Mouse (Mus musculus): ENCODE measurements at regions not wholly inside any gene's neighbourhood (a gene's known extent, or its start where the extent isn't known, plus 50 kb on each side); places are given as distances from the start of the nearest gene placed in this dataset.

DNA sequence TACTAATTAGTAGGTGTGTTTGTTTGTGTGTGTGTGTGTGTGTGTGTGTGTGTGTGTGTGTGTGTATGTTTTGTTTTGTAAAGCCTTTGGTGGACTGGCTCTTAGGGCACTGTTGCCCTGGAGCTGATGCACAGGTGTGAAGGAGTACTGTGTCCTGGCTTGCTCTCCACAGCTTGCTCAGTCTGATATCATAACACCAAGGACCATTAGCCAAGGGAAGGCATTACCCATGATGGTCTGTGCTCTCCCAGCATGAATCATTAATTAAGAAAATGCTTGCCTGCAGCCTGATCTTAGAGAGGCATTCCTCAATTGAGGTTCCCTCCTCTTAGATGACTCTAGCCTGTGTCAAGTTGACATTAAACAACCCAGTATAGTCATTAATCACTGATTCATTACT lies 54.7 kb downstream of the Spry2 start:
- no peak for DNase-seq

- DNase-seq = no peak
These were observed 59.1 kb downstream of the Spry2 start for GRCm38 (mm10) chr14:105837533-105837932.

- DNase-seq = no peak
These were observed 65.9 kb downstream of the Spry2 start for GRCm38 (mm10) chr14:105830701-105831100.

GRCm38 (mm10) chr14:105830301-105830700 lies 66.3 kb downstream of the Spry2 start:
- no peak for DNase-seq

- DNase-seq = no peak
These were observed 73.5 kb downstream of the Spry2 start for GRCm38 (mm10) chr14:105823129-105823528.

DNA sequence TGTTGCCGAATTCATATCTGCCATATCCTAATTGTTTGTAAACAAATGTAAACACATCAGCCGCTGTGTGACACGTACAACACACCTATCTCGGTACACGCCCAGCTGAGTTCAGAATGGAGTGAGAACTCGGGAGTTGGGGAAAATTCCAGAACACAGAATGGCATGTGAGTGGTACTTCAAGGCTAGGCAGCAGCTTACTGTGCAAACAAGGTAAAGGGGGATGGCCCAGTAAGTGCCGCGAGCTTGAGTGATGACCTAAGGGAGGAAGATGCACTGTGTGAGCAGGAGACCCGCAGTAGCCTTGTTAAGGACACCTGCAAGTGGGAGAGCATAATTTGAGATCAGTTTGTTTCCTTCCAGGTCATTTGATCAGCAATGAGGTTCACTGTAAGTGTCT lies 74.0 kb downstream of the Spry2 start:
- no peak for DNase-seq

- no peak for DNase-seq
These were observed 77.1 kb downstream of the Spry2 start for GRCm38 (mm10) chr14:105819534-105819933.

DNA sequence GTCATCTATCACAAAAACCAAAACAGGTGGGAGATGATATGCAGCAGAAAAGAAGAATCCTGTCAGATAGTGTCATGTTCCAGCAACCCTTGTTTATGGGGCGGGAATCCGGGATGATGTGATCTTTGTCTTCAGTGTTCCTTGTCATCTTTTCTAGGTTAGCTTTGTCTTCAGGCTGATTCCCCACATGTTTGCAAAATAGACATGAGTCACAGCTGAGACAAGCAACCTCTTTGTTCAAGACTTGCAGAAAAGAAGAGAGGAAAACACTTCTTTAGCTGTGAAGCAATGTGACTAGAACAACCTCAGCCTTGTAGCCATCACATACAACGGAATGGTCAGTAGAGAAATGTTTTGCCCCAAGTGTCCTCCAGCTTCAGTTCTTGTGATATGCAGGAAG lies 77.8 kb downstream of the Spry2 start:
- DNase-seq = no peak

DNA sequence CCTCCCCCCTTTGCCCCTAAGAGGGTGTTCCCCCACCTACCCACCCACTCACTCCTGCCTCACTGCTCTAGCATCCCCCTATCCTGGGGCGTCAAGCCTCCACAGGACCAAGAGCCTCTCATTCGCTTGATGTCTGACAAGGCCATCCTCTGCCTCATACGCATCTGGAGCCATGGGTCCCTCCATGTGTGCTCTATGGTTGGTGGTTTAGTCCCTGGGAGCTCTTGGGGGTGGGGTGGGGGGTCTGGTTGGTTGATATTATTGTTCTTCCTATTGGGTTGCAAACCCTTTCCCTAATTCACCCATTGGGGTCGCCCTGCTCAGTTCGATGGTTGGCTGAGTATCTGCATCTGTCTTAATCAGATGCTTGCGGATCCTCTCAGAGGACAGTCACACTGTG lies 79.1 kb downstream of the Spry2 start:
- no peak for DNase-seq

DNA sequence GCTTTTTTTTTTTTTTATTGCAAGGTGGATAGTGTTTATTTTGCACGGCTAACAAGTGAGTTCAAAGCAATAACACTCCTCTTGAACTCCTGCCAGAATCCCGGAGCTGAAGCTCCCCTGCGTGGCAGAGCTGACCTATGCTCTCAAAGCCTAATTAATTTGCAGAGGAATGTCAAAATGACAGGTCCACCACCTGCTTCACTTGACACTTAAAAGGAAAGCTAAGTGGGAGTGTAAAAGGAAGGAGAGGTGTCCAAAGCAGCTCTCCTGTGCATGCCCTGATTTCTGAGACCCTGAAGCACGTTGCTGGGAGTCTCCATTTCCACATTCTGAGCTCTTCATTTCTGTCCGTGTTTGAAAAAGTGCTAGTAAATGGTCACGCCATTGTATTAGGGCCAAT lies 80.8 kb downstream of the Spry2 start:
- DNase-seq = no peak

DNA sequence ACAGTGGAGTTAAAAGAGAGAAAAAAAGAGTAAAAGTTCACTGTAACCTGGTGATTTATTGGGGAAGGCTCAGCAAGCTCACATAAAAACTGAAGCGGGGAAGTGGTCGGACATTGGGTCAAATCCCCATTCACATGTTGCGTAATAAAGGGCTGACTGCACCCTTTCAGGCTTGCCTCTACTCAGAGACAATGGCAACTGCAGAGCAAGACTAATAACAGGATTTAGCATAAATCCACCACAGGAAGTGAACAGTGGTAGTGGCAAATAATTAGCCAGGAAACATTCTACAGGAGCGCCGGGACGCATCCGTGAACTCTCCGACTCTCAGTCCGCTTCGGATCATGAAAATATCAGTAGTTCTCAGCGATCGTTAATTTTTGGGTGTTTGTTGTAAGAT lies 81.3 kb downstream of the Spry2 start:
- no peak for DNase-seq

DNA sequence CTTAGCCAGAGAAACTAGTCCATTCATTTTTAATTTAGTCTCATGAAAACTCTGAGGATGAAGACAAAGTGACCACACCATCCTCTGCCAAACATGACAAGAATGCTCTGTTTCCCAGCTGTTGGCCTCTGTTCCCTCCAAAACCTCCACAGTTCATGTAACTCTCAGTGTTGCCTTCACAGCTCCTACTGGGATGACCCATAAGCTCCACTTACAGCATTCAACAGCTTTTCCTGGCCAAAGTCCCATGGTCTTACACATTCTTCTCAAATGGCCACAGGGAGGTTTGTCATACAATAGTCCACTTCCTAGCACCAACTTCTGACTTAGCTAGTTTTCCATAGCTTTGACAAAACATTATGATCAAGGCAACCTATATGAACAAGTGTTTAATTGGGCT lies 83.0 kb downstream of the Spry2 start:
- DNase-seq = no peak

DNA sequence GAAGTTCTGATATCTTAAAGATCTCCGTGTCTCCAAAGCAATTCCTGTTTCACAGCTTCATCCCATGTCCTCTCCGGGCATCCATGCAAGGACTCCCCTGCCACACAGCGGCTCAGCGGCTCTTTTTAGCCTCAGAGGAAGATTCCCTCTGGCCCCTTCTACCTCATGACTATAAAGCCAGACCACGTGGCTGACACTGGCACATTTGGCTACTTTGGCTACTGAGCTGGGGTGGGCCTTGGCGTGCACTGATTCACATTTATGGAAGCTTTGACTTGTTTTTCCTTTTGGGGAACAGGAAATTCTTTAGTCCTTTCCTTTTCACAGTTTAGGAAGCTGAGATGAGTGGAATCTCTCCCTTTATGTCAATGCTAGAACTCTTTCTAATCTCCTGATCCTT lies 83.5 kb downstream of the Spry2 start:
- DNase-seq = no peak

- DNase-seq = no peak
These were observed 90.9 kb downstream of the Spry2 start for GRCm38 (mm10) chr14:105805762-105806161.

DNA sequence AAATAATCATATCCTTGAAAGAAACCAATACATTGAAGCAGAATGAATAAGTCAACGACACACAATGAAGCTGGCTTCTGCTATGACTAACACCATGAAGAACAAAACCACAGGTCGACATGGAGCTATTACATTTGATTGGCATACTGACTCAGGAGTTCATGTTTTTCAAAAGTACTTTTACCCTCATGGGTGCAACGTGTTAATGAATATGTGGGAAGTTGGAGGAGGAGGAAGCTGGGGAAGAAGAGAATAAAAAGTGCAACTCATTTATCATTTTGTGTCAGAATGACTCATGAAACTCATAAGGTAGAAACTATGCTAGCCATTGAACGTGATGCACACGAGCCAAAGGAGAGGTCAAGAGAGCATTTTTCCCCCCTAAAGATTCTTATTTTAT lies 91.3 kb downstream of the Spry2 start:
- DNase-seq = no peak

- DNase-seq = no peak
These were observed 91.9 kb downstream of the Spry2 start for GRCm38 (mm10) chr14:105804761-105805160.

DNA sequence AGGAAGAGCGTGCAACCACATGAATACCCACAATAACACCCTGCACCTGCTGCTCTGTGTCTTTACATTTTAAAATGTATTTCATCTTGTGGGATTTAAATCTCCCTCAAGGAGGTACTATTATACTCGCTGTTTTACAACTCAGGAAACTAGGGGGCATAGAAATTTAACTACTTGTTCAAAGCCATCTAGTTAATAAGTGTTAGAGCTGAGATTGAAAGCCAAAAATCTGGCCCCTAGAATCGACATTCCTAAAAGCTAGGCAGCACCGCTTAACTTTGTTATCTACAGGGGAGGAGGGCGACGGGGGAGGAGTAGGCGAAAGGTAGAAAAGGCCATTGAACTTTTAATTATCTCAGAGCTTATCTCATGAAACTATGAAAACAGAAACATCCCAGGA lies 93.3 kb downstream of the Spry2 start:
- DNase-seq = no peak

DNA sequence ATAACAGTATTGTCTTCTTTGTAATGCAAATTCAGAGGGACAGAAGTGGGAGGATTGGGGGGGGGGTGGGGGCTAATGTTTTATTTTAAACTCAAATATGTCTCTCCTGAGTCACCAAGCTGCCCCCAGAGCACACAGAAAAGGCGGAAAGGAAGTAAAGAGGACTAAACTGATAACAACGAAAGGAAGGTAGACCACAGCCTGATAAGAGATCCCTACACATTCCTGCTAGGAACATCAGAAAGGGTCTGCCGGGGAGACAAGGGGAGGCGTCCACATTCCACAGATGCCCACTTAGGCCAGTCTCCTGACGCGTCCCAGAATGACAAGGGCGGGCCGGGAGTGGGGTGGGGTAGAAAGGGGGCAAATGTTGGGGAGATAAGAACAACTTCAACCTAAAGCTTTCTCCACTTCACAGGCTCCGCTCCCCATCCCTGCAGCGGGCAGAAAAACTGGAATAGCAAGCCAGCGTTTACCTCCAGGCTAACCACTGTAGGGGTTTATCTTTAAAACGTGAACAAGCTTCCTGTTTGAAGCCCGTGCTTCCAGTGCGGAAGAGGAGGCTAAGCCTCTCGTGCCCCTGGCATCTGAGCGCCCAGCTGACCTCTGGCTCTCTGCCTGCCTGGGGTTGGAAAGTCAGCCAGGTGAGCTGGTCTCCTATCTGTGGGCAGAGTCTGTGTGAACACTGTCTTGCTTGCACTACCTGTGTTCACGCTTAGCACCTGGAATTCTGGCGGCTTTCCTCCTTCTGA lies 93.9 kb downstream of the Spry2 start:
- DNase-seq = peak; percentile 4

- DNase-seq = no peak
These were observed 96.3 kb downstream of the Spry2 start for GRCm38 (mm10) chr14:105800142-105800925.

- no peak for DNase-seq
These were observed 97.2 kb downstream of the Spry2 start for GRCm38 (mm10) chr14:105799401-105799861.

GRCm38 (mm10) chr14:105793010-105793702 lies 103.5 kb downstream of the Spry2 start:
- no peak for DNase-seq

GRCm38 (mm10) chr14:105790441-105790840 lies 106.2 kb downstream of the Spry2 start:
- no peak for DNase-seq

- DNase-seq = no peak
These were observed 113.2 kb downstream of the Spry2 start for GRCm38 (mm10) chr14:105783428-105783827.

- DNase-seq = no peak
These were observed 116.9 kb downstream of the Spry2 start for GRCm38 (mm10) chr14:105779760-105780159.

Measured in liver (tissue).